In the genomic region with DNA sequence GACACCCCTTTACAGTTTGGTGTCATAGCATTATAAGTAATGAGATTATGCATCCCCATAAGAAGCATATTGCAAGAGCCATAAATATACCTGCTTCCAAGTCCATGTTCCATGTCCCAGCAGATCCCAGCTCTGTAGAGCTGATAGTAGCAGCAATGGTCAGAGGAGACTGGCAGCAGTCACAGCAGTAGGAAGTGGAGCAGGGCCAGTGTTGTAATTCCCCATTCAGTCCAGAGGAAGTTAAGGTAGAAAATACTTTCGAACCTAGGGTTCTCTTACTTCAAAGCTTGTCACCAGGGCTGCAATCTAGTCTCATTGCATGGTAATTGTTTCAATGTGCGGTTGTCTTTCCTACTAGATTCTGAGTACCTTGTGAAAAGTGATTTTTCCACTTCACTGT, we compare ENCODE assay signal across 17 mouse cellular contexts.
DNase-seq lines count a peak whose midpoint lies in the region; ATAC-seq and TF ChIP-seq lines count a peak whose summit lies in the region.
"Had no signal": no experiment of that assay in that cellular context is flagged by ENCODE, and none has a peak within 500 bp of the region (broad histone marks: within the 10 kb centered on the region; RNA-seq: fewer than 3 reads in every experiment).

No protein-coding gene starts in this region.

- DNase-seq in layer of hippocampus, adult 2 months (ENCODE audit: low spot score in 2 of 2) = no peak
- DNase-seq in layer of hippocampus, adult 11-12 months (ENCODE audit: low spot score) = no peak
- DNase-seq in c-Kit-positive CD71-positive TER-119-positive erythroid progenitor cells, embryonic 14.5 days (ENCODE audit: low spot score) = no peak
- DNase-seq: adrenal gland, adult 2 months; adrenal gland, postnatal 10 days; adrenal gland, postnatal 25 days; cerebellum, adult 11-12 months; cerebellum, adult 2 months; cerebellum, adult 9-10 months; cerebellum, postnatal 10 days; cerebellum, postnatal 25 days had no signal

- no peaks in the 10 kb centered on the region for H3K79me2 ChIP-seq in macrophage (ENCODE audit: inconsistent target)

- peak overlapping the region; percentile 91; the same call in 1 of the 2 replicates for H3K27ac ChIP-seq in layer of hippocampus, adult 2 months
- H3K27ac ChIP-seq in macrophage = peak overlapping the region; percentile 55; the same call in 1 of the 2 replicates
- H3K27ac ChIP-seq in midbrain, embryonic 15.5 days = no peak overlapping the region
- H3K27ac ChIP-seq: embryonic facial prominence, embryonic 12.5 days; forebrain, embryonic 13.5 days; forebrain, embryonic 15.5 days had no signal

- no peak overlapping the region for H3K4me3 ChIP-seq in layer of hippocampus, adult 2 months
- no peak overlapping the region for H3K4me3 ChIP-seq in macrophage (ENCODE audit: inconsistent target)
- H3K4me3 ChIP-seq in midbrain, embryonic 15.5 days = no peak overlapping the region
- H3K4me3 ChIP-seq: embryonic facial prominence, embryonic 12.5 days; forebrain, embryonic 13.5 days; forebrain, embryonic 15.5 days had no signal

- no peaks in the 10 kb centered on the region for H3K36me3 ChIP-seq in macrophage (ENCODE audit: inconsistent target)
- no peaks in the 10 kb centered on the region for H3K36me3 ChIP-seq in midbrain, embryonic 15.5 days (replicated peaks)
- H3K36me3 ChIP-seq: embryonic facial prominence, embryonic 12.5 days; forebrain, embryonic 15.5 days had no signal

- H3K9me3 ChIP-seq in midbrain, embryonic 15.5 days = no peaks in the 10 kb centered on the region
- H3K9me3 ChIP-seq: embryonic facial prominence, embryonic 12.5 days; forebrain, embryonic 13.5 days; forebrain, embryonic 15.5 days had no signal

- no peak overlapping the region for H3K9ac ChIP-seq in midbrain, embryonic 15.5 days
- H3K9ac ChIP-seq: embryonic facial prominence, embryonic 12.5 days; forebrain, embryonic 13.5 days; forebrain, embryonic 15.5 days had no signal

- TF ChIP-seq CTCF in layer of hippocampus, adult 2 months (conservative IDR thresholded peaks at IDR 0.05) = no peak

- H3K4me2 ChIP-seq in midbrain, embryonic 15.5 days = no peak overlapping the region
- H3K4me2 ChIP-seq: embryonic facial prominence, embryonic 12.5 days; forebrain, embryonic 13.5 days; forebrain, embryonic 15.5 days had no signal

- no peaks in the 10 kb centered on the region for H3K27me3 ChIP-seq in midbrain, embryonic 15.5 days (replicated peaks)
- H3K27me3 ChIP-seq: embryonic facial prominence, embryonic 12.5 days; forebrain, embryonic 13.5 days; forebrain, embryonic 15.5 days had no signal

- peak; percentile 68 for ATAC-seq in megakaryocyte progenitor cell, adult 5-6 weeks (replicated peaks; ENCODE audit: poor library complexity)
- no peak for ATAC-seq in midbrain, embryonic 15.5 days (replicated peaks)
- ATAC-seq: forebrain, embryonic 13.5 days; forebrain, embryonic 15.5 days had no signal

- 50% methylated on average over 2 of the region's 2 CpGs for WGBS in macrophage (ENCODE audit: missing documents)
- WGBS in midbrain, embryonic 15.5 days = 60% methylated on average over 2 of the region's 2 CpGs

- no peaks in the 10 kb centered on the region for H3K4me1 ChIP-seq in midbrain, embryonic 15.5 days
